Mouse (Mus musculus) spleen, postnatal 14 days (tissue): ENCODE results near the gene Gdi1.
A peak's percentile ranks its signal among the peaks of the same experiment; 100 is the strongest.
"Not testable (repeated sequence)": the region's sequence is repeated elsewhere in the genome, so short reads cannot be mapped to it uniquely, and the experiment has no call there.

ENCODE experiments used
- DNase-seq, 2 experiments: peaks; one replicate each; pipeline ENCODE4 v3.0.0; 2021 to 2022; ENCODE audit warnings: low spot score in 2 of 2

Gdi1 gene

GRCm38 (mm10) chrX:74329215-74329671 is 24.4 kb downstream of the Gdi1 start:
- no peak for DNase-seq

GRCm38 (mm10) chrX:74330166-74330930 is 25.6 kb downstream of the Gdi1 start:
- DNase-seq, result no peak

GRCm38 (mm10) chrX:74352645-74353466 is 48.1 kb downstream of the Gdi1 start:
- no peak for DNase-seq

GRCm38 (mm10) chrX:74353467-74353770 is 48.6 kb downstream of the Gdi1 start, which contains the start of gene Lage3:
Lage3 (minus strand) TSS chrX:74353618.
- peak; percentile 58 to 72 for DNase-seq

- DNase-seq, result not testable (repeated sequence)
Observed at GRCm38 (mm10) chrX:74357069-74357468, 52.3 kb downstream of the Gdi1 start.

DNA sequence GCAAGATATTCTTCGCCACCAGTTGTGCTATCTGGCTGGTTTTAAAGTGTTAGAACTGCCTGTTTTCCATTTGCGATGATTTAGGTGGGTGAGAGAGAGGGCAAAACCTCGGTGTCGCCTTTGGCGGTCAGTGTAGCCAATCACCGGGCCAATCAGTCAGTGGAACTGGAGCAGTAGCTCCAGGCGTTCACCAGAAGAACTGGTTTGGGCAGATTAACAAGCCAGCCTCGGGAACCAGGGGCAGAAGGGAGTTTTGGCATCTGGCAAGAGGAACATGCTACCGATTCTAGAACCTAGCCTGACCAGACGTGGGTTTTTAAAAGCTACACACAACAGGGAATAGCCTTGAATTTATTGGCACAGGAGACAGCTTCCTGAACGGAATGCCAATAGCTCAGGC is 54.4 kb downstream of the Gdi1 start:
- no peak for DNase-seq
